Mouse (Mus musculus): ENCODE results near the gene D17Wsu92e. TPM values are rescaled to one million over a fixed set of nuclear protein-coding genes. Genes with fewer than 3 reads are reported as not detected.
A peak's percentile ranks its signal among the peaks of the same experiment; 100 is the strongest.

D17Wsu92e gene
- total RNA-seq, 1 experiment from 2014 or later = 171 TPM

- no peak for ATAC-seq (replicated peaks; ENCODE audit: insufficient number of reproducible peaks, low FRiP score, low TSS enrichment, poor library complexity, severe bottlenecking)
Observed at GRCm38 (mm10) chr17:27823142-27823905, 2.9 kb upstream of the D17Wsu92e start.

GRCm38 (mm10) chr17:27821407-27822338 lies 1.2 kb upstream of the D17Wsu92e start:
- no peak for ATAC-seq (replicated peaks; ENCODE audit: insufficient number of reproducible peaks, low FRiP score, low TSS enrichment, poor library complexity, severe bottlenecking)

GRCm38 (mm10) chr17:27819971-27820567 lies 379 bp downstream of the D17Wsu92e start:
- peak; percentile 14; the same call in 1 of the 2 replicates for ATAC-seq (replicated peaks; ENCODE audit: insufficient number of reproducible peaks, low FRiP score, low TSS enrichment, poor library complexity, severe bottlenecking)

GRCm38 (mm10) chr17:27819521-27819970 lies 902 bp downstream of the D17Wsu92e start:
- no peak for ATAC-seq (replicated peaks; ENCODE audit: insufficient number of reproducible peaks, low FRiP score, low TSS enrichment, poor library complexity, severe bottlenecking)

GRCm38 (mm10) chr17:27819011-27819410 lies 1.4 kb downstream of the D17Wsu92e start:
- ATAC-seq (replicated peaks; ENCODE audit: insufficient number of reproducible peaks, low FRiP score, low TSS enrichment, poor library complexity, severe bottlenecking) = no peak

- no peak for ATAC-seq (replicated peaks; ENCODE audit: insufficient number of reproducible peaks, low FRiP score, low TSS enrichment, poor library complexity, severe bottlenecking)
Observed at GRCm38 (mm10) chr17:27814606-27815005, 5.8 kb downstream of the D17Wsu92e start.

- ATAC-seq (replicated peaks; ENCODE audit: insufficient number of reproducible peaks, low FRiP score, low TSS enrichment, poor library complexity, severe bottlenecking) = no peak
Observed at GRCm38 (mm10) chr17:27811980-27812379, 8.5 kb downstream of the D17Wsu92e start.

- no peak for ATAC-seq (replicated peaks; ENCODE audit: insufficient number of reproducible peaks, low FRiP score, low TSS enrichment, poor library complexity, severe bottlenecking)
Observed at GRCm38 (mm10) chr17:27810569-27811331, 9.7 kb downstream of the D17Wsu92e start.

GRCm38 (mm10) chr17:27807542-27808078 lies 12.8 kb downstream of the D17Wsu92e start:
- no peak for ATAC-seq (replicated peaks; ENCODE audit: insufficient number of reproducible peaks, low FRiP score, low TSS enrichment, poor library complexity, severe bottlenecking)

- no peak for ATAC-seq (replicated peaks; ENCODE audit: insufficient number of reproducible peaks, low FRiP score, low TSS enrichment, poor library complexity, severe bottlenecking)
Observed at GRCm38 (mm10) chr17:27804803-27805770, 15.4 kb downstream of the D17Wsu92e start.

- ATAC-seq (replicated peaks; ENCODE audit: insufficient number of reproducible peaks, low FRiP score, low TSS enrichment, poor library complexity, severe bottlenecking) = no peak
Observed at GRCm38 (mm10) chr17:27804156-27804690, 16.2 kb downstream of the D17Wsu92e start.

GRCm38 (mm10) chr17:27803752-27804151 lies 16.7 kb downstream of the D17Wsu92e start:
- no peak for ATAC-seq (replicated peaks; ENCODE audit: insufficient number of reproducible peaks, low FRiP score, low TSS enrichment, poor library complexity, severe bottlenecking)

GRCm38 (mm10) chr17:27800710-27801648 lies 19.5 kb downstream of the D17Wsu92e start:
- ATAC-seq (replicated peaks; ENCODE audit: insufficient number of reproducible peaks, low FRiP score, low TSS enrichment, poor library complexity, severe bottlenecking) = no peak; the same call in 1 of the 2 replicates

- ATAC-seq (replicated peaks; ENCODE audit: insufficient number of reproducible peaks, low FRiP score, low TSS enrichment, poor library complexity, severe bottlenecking) = no peak
Observed at GRCm38 (mm10) chr17:27799771-27800584, 20.5 kb downstream of the D17Wsu92e start.

- no peak for ATAC-seq (replicated peaks; ENCODE audit: insufficient number of reproducible peaks, low FRiP score, low TSS enrichment, poor library complexity, severe bottlenecking)
Observed at GRCm38 (mm10) chr17:27797341-27797872, 23.0 kb downstream of the D17Wsu92e start.
